Mouse (Mus musculus) thymus, postnatal 14 days (tissue): ENCODE results near the gene Ndufa1.
"Not testable (repeated sequence)": the region's sequence is repeated elsewhere in the genome, so short reads cannot be mapped to it uniquely, and the experiment has no call there.

Experiments
- DNase-seq: peaks from one replicate; pipeline ENCODE4 v3.0.0; 2021

Ndufa1 gene

DNA sequence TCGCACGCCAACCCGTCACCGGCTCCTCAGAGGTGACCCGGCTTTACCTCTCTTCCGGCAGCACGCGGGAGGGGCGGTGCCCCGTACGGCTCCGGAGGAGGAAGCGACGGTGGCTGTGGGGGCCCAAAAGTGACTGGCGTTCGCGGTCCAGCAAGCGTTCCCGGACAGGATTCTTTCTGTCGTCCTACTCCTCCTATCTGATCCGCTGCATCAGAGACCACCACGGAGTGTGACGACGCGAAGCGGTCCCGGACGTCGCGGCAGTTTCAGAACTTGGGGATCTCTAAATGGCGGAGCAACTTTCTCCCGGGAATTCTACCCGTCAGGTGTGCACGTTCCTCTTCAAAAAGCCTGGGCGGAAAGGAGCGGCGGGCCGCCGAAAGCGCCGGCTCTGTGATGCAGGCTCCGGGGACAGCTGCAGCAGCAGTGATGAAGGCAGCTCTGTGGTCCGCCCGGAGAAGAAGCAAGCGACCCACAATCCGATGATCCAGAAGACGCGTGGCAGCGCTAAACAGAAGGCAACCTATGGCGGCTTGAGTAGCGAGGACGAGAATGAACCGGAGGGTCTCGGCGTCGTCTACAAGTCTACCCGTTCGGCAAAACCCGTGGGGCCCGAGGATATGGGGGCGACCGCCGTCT, at the start of gene Ndufa1, which contains the start of gene Rnf113a1:
Ndufa1 (minus strand) TSS at position 59 of the 639 bp plus-strand sequence.
Rnf113a1 (plus strand) TSS at position 141 of the 639 bp plus-strand sequence.
- DNase-seq: peak; percentile 87

DNA sequence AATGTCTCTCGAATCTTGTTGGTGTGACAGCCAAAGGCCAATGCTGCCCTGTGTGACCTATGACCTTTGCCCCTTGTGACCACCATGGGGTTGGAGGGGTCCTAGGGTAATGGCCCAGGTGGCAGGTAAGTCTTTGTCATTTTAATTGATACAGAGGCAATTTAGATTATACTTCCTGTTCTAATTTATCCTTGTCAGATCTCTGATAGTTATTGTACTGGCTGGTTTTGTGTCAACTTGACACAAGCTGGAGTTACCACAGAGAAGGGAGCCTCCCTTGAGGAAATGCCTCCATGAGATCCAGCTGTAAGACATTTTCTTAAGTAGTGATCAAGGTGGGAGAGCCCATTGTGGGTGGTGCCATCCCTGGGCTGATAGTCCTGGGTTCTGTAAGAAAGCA, 31.2 kb upstream of the Ndufa1 start, which contains the start of gene Rhox1:
Rhox1 (minus strand) TSS at position 101 of the 400 bp plus-strand sequence.
- DNase-seq: not testable (repeated sequence)

DNA sequence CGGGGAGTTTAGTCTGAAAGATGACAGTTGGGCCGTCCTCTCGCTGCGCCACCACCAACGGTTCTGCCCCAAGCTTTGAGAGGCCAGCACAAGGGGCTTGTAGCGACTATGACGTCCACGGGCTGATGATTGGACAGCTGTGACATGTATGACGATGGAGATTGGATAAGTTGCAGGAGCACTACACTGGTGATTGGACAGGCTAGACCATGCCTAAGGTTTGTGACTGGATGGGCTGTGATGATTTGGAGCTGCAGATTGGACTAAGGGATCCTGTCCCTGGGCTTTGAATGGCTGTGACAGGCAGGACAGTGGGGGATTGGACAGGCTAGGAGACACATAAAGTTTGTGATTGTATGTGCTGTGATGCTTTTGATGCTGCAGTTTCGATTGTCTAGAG, 20.0 kb upstream of the Ndufa1 start, which contains the start of gene Gm9:
Gm9 (minus strand) TSS at position 101 of the 400 bp plus-strand sequence.
- no peak for DNase-seq

DNA sequence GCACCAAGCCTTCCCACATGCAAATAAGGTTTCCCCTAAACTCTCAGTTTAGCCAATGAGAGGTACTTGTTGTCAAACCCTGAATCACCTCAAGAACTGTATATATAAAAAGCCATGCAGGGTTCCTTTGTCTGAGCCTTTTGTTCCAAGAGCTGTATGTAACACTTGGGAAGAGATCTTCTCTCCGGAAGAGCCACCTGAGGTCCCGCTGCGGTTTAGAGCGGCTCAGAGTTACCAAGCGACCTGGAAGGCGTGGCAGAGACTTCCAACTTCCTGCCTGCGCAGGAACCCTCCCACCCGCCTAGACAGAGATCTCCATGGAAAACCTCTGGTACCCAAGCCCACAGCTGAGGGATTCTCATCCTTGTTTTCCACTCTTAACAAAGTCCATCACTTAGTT, 7.7 kb upstream of the Ndufa1 start:
- no peak for DNase-seq

DNA sequence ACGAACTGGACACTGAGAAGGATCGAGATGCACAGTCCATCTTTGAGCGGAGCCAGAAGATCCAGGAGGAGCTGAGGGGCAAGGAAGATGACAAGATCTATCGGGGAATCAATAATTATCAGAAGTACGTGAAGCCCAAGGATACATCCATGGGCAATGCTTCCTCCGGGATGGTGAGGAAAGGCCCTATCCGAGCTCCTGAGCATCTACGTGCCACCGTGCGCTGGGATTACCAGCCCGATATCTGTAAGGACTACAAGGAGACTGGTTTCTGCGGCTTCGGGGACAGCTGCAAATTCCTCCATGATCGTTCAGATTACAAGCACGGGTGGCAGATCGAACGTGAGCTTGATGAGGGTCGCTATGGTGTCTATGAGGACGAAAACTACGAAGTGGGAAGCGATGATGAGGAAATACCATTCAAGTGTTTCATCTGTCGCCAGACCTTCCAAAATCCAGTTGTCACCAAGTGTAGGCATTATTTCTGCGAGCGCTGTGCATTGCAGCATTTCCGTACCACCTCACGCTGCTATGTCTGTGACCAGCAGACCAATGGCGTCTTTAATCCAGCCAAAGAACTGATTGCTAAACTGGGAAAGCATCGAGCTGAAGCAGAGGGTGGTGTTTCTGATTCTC, 899 bp upstream of the Ndufa1 start:
- peak; percentile 5 for DNase-seq

DNA sequence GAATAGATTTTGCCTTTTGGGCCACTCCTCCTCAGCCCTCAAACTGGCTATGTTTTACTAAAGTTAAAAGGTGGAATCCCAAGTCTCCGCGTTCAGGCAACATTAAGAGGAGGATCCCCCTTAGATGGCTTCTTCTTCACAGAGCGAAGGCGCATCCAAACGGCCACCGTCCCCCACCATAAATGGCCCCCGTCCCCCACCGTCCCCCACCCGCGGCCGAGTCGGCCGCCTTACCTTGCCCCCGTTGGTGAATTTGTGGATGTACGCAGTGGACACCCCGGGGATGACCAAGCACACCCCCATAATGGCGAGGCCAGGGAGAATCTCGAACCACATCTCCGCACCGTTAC, 233 bp downstream of the Ndufa1 start:
- no peak for DNase-seq

DNA sequence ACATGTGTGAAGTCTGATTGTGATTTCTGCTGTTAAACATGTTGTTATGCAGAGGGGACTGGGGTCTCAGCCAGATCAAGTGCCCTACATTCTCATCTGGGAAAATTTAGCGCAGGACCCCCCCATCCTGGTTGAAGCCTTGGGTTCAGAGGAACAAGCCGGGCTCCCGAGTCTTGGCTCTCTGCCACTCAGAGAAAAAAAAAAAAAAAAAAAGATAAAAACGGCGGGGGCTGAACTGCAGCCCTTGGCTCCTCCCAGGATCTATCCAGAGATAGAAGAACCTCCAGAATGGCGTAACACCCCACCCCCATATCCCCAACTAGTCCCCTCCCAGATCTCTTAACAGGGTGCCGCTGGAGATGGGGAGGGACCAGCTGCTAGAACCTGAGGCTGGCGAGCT, 6.6 kb downstream of the Ndufa1 start:
- DNase-seq: not testable (repeated sequence)

DNA sequence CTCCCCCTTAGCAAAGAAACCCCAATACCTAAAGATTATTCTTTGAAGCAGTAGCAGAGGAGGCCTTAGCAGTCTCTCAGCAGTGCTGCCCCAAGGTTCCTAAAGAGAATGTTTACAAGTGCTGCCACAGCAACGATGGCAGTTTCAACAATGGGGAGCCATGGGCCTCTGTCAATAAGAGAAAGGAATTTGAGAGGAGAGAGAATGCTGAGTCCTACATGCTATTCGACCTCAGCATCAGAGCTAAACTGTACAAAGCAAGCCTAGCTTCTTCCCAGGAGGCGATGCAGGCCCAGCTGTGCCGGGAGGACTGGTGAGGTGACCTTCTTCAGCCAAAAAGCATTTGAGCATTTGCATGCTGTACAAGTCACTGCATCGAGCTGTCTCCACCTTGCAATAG, 22.2 kb downstream of the Ndufa1 start, which contains the start of gene Akap14:
Akap14 (minus strand) TSS at position 101 of the 400 bp plus-strand sequence.
- DNase-seq: no peak

DNA sequence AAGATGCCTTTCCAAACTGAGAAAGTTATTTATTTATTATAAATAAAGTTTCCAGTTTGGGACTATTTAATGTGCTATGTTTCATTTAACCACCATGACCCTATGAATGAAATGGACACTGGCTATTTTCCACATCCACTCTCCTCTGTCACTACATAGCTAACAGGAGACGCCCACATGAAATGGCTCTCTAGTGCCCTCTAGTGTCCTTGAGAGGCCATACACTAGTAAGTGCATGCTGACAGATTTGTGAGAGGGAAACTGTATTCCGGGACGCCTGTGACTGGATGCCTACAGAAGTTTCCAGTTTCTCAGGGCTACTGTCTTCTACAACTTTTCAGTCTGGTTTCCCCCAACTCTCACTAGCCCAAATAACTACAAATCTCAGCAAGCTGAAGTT, 23.9 kb downstream of the Ndufa1 start:
- DNase-seq: peak; percentile 43

DNA sequence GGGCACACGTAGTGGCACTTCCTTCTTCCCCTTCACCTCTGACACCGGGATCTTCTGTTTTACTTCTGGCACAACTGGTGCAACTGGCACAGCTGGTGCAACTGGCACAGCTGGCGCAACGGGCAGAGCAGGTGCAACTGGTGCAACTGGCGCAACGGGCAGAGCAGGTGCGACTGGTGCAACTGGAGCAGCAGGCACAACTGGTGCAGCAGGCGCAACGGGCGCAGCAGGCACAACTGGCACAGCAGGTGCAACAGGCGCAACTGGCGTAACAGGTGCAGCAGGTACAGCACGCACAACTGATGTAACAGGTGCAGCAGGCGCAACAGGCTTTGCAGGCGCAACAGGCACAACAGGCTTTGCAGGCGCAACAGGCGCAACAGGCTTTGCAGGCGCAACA, 27.8 kb downstream of the Ndufa1 start:
- no peak for DNase-seq

DNA sequence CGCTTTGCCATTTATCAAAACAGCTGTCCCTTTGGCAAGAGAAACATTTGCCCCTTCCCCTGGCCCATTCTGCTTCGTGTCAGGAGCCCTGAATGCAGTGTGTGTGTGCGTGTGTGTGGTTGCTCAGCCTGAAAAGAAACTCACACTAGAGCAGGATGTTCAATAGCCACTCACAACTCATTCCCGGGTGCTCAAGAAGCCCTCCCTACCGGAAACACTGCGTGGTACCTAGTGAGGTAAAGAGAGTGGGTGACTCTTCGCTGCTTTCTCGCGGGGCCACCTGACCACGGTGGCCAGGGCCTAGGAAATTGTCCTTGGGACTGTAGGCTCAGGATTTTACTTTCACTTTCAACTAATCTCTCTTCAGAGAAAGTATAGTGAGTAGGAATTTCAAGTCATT, 29.8 kb downstream of the Ndufa1 start:
- peak; percentile 4 for DNase-seq

DNA sequence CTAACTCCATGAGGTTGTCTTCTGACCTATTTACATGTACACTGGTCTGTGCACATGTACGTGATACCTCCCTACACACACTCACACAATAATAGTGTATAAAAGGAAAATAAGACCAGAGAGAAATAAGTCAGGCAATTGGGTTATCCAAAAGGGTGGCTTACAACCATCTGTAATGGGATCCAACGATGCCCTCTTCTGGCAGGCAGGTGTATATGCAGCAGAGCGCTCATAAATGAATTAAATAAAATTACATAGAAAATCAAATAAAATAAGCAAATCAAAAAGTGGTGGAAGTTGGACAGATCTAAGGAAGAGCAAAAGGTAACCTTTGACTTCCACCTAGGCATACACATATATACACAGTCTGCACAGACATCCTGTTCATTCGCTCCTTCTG, 33.1 kb downstream of the Ndufa1 start:
- DNase-seq: peak; percentile 8

DNA sequence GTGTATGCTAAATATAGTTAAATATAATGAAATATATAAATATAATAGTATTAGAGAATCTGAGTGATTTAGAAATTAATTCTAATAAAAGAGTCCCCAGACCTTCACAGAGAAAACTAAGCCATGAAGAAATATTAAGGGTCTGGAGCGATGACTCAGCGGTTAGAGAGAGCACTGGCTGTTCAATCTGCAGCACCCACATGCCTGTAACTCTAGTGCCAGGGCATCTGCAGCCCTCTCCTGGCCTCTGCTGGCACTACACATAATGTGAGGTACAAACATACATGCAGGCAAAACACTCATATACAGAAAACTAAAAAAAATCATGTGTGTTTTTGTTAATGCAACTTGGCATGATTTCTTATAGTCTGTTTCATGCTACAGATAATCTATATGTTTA, 46.0 kb downstream of the Ndufa1 start:
- DNase-seq: peak; percentile 52

DNA sequence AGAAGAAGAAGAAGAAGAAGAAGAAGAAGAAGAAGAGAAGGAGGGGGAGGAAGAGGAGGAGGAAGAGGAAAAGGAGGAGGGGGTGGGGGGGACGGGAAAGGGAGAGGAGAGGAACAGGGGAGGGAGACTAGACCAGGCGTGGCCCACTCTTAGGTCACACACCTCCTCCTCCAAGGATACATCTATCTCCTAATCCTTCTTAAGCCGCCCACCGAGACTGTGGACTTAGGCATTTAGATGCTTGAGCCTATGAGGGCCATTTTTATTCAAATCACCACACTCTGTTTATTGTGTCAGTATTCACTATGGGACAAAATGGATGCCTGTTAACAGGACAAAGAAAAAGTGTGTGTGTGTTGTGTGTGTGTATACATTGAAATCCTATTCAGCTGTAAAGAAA, 46.5 kb downstream of the Ndufa1 start:
- not testable (repeated sequence) for DNase-seq

DNA sequence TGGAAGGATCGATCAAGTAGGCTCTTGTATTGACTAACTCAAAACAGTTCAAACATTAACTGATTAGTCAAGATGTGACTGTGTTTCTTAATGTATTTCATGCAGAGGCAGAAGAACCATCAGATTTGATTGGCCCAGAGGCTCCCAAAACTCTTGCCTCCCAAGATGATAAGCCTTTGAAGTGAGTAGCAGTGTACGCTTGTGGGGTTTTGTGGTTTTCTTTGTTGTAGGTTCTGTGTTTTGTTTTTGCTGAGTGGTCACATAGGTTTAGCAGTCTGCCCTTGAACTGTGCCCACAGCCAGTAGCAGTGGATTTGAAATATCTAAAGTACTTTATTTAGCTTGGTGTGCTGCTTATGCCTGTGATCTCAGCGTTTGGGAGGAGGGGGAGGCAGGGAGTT, 49.2 kb downstream of the Ndufa1 start:
- DNase-seq: no peak
